In genomic region chr6:136925049-136925448, GRCm38 (mm10) we compare ENCODE assay signal across 28 mouse cellular contexts. TPM values are rescaled to one million over a fixed set of nuclear protein-coding genes. Genes with fewer than 3 reads are reported as not detected.
A peak's percentile ranks its signal among the peaks of the same experiment; 100 is the strongest.
DNase-seq lines count a peak whose midpoint lies in the region; ATAC-seq and TF ChIP-seq lines count a peak whose summit lies in the region.
"Had no signal": no experiment of that assay in that cellular context is flagged by ENCODE, and none has a peak within 500 bp of the region (broad histone marks: within the 10 kb centered on the region; RNA-seq: fewer than 3 reads in every experiment).

No protein-coding gene starts in this region.

- no peak for DNase-seq in heart, embryonic 10.5 days (ENCODE audit: low spot score)
- DNase-seq in heart, postnatal 10 days: no peak
- DNase-seq in stomach, postnatal 0 days (ENCODE audit: low spot score): no peak
- no peak for DNase-seq in limb, embryonic 10.5 days (ENCODE audit: low spot score)
- peak; percentile 44 to 73 for DNase-seq in thymus, postnatal 36 days
- no peak for DNase-seq in liver
- DNase-seq in right cerebral cortex, adult 2 months (ENCODE audit: low spot score in 2 of 2): no peak
- DNase-seq: adrenal gland, adult 8-10 months; B cell, adult 2 months; cerebellum, adult 2 months; kidney, adult 8-10 months; kidney, postnatal 25 days; right cerebral cortex, adult 18-20 months had no signal

- H3K9ac ChIP-seq in stomach, embryonic 14.5 days (replicated peaks; ENCODE audit: low read depth, low read length): no peak overlapping the region
- no peak overlapping the region for H3K9ac ChIP-seq in stomach, postnatal 0 days (ENCODE audit: low read length)
- H3K9ac ChIP-seq: embryonic facial prominence, embryonic 12.5 days; hindbrain, embryonic 14.5 days; liver, embryonic 14.5 days; lung, embryonic 15.5 days; midbrain, embryonic 12.5 days; neural tube, embryonic 12.5 days had no signal

- no peaks in the 10 kb centered on the region for H3K9me3 ChIP-seq in heart, embryonic 10.5 days
- H3K9me3 ChIP-seq in stomach, embryonic 14.5 days (ENCODE audit: control insufficient read depth, low read depth, low read length): no peaks in the 10 kb centered on the region
- H3K9me3 ChIP-seq in stomach, postnatal 0 days (ENCODE audit: control insufficient read depth, low read length): no peaks in the 10 kb centered on the region
- H3K9me3 ChIP-seq in limb, embryonic 10.5 days (replicated peaks): no peaks in the 10 kb centered on the region
- H3K9me3 ChIP-seq: embryonic facial prominence, embryonic 12.5 days; lung, embryonic 15.5 days; midbrain, embryonic 12.5 days; neural tube, embryonic 12.5 days had no signal

- peaks cover 13% of the 10 kb centered on the region for H3K4me1 ChIP-seq in heart, embryonic 10.5 days
- H3K4me1 ChIP-seq in stomach, embryonic 14.5 days (ENCODE audit: control insufficient read depth, insufficient read depth, low read length): peaks cover 4% of the 10 kb centered on the region; the same call in 1 of the 2 replicates
- H3K4me1 ChIP-seq in stomach, postnatal 0 days (replicated peaks; ENCODE audit: control insufficient read depth, insufficient read depth): no peaks in the 10 kb centered on the region
- H3K4me1 ChIP-seq in limb, embryonic 10.5 days: peaks cover 8% of the 10 kb centered on the region
- H3K4me1 ChIP-seq: midbrain, embryonic 12.5 days; neural tube, embryonic 12.5 days had no signal

- H3K36me3 ChIP-seq in heart, embryonic 10.5 days: peaks cover 15% of the 10 kb centered on the region; the same call in 1 of the 2 replicates
- no peaks in the 10 kb centered on the region for H3K36me3 ChIP-seq in stomach, embryonic 14.5 days (ENCODE audit: control insufficient read depth, insufficient read depth, low read length)
- H3K36me3 ChIP-seq in stomach, postnatal 0 days (ENCODE audit: control insufficient read depth, insufficient read depth, low read length): no peaks in the 10 kb centered on the region
- no peaks in the 10 kb centered on the region for H3K36me3 ChIP-seq in limb, embryonic 10.5 days
- H3K36me3 ChIP-seq: embryonic facial prominence, embryonic 12.5 days; lung, embryonic 15.5 days; midbrain, embryonic 12.5 days; neural tube, embryonic 12.5 days had no signal

- intact Hi-C loops in heart, postnatal 10 days (cut with DNase I): no loop called here

- ATAC-seq in stomach, embryonic 14.5 days (ENCODE audit: insufficient number of reproducible peaks, insufficient read depth, low FRiP score, low read depth): no peak
- ATAC-seq in stomach, postnatal 0 days (ENCODE audit: low FRiP score, low TSS enrichment): no peak
- ATAC-seq: forebrain, embryonic 14.5 days had no signal

- no peaks in the 10 kb centered on the region for H3K27me3 ChIP-seq in heart, embryonic 10.5 days (ENCODE audit: insufficient read depth, poor library complexity, severe bottlenecking)
- H3K27me3 ChIP-seq in stomach, embryonic 14.5 days (ENCODE audit: control insufficient read depth, insufficient read depth, low read length): no peaks in the 10 kb centered on the region
- no peaks in the 10 kb centered on the region for H3K27me3 ChIP-seq in stomach, postnatal 0 days (ENCODE audit: control insufficient read depth, insufficient read depth, low read length)
- no peaks in the 10 kb centered on the region for H3K27me3 ChIP-seq in limb, embryonic 10.5 days (ENCODE audit: low read depth, poor library complexity, severe bottlenecking)
- H3K27me3 ChIP-seq: embryonic facial prominence, embryonic 12.5 days; lung, embryonic 15.5 days; midbrain, embryonic 12.5 days; neural tube, embryonic 12.5 days had no signal

- no peak for TF ChIP-seq CTCF in stomach, postnatal 0 days (IDR thresholded peaks at IDR 0.05; ENCODE audit: low read depth)

- H3K27ac ChIP-seq in heart, embryonic 10.5 days: peak overlapping the region; percentile 42; the same call in 1 of the 2 replicates
- H3K27ac ChIP-seq in stomach, embryonic 14.5 days (ENCODE audit: low read length): peak overlapping the region; percentile 10; the same call in 1 of the 2 replicates
- no peak overlapping the region for H3K27ac ChIP-seq in stomach, postnatal 0 days (replicated peaks)
- H3K27ac ChIP-seq in limb, embryonic 10.5 days: peak overlapping the region; percentile 64
- H3K27ac ChIP-seq: embryonic facial prominence, embryonic 12.5 days; hindbrain, embryonic 14.5 days; liver, embryonic 14.5 days; lung, embryonic 15.5 days; midbrain, embryonic 12.5 days; neural tube, embryonic 12.5 days had no signal

- no peak overlapping the region for H3K4me2 ChIP-seq in stomach, embryonic 14.5 days (replicated peaks; ENCODE audit: low read depth, low read length)
- no peak overlapping the region for H3K4me2 ChIP-seq in stomach, postnatal 0 days (replicated peaks; ENCODE audit: low read depth)
- H3K4me2 ChIP-seq: embryonic facial prominence, embryonic 12.5 days; hindbrain, embryonic 14.5 days; lung, embryonic 15.5 days; midbrain, embryonic 12.5 days; neural tube, embryonic 12.5 days had no signal

- WGBS in heart, embryonic 10.5 days: 67% methylated on average over 8 of the region's 8 CpGs
- WGBS in stomach, embryonic 14.5 days: 75% methylated on average over 8 of the region's 8 CpGs
- WGBS in stomach, postnatal 0 days: 61% methylated on average over 8 of the region's 8 CpGs
- WGBS in limb, embryonic 10.5 days: 70% methylated on average over 8 of the region's 8 CpGs

- TF ChIP-seq EP300 in stomach, postnatal 0 days (optimal IDR thresholded peaks at IDR 0.05): no peak

- H3K4me3 ChIP-seq in heart, embryonic 10.5 days: no peak overlapping the region
- H3K4me3 ChIP-seq in stomach, embryonic 14.5 days (ENCODE audit: low read depth, low read length): no peak overlapping the region
- no peak overlapping the region for H3K4me3 ChIP-seq in stomach, postnatal 0 days (ENCODE audit: low read depth, low read length)
- H3K4me3 ChIP-seq in limb, embryonic 10.5 days: no peak overlapping the region
- H3K4me3 ChIP-seq: embryonic facial prominence, embryonic 12.5 days; lung, embryonic 15.5 days; midbrain, embryonic 12.5 days; neural tube, embryonic 12.5 days had no signal

RNA-seq across cellular contexts. Expression of gene Pde6h, which starts 1.4 kb away (rescaled TPM):
- polyA plus RNA-seq in heart, embryonic 10.5 days (2016; fragmentation: Nextera tagmentation; extraction: Ambion mirVana): not detected in 2 replicates
- not detected for total RNA-seq in heart, postnatal 10 days (2021)
- polyA plus RNA-seq in stomach, embryonic 14.5 days (2014; fragmentation: Nextera tagmentation; extraction: Ambion mirVana): 0.09 and 0.11 TPM in 2 replicates
- 0.06 and 0.40 TPM in 2 replicates for polyA plus RNA-seq in stomach, postnatal 0 days (2015; fragmentation: Nextera tagmentation; extraction: Ambion mirVana)
- polyA plus RNA-seq in limb, embryonic 10.5 days (2016; fragmentation: Nextera tagmentation; extraction: Ambion mirVana): not detected in 2 replicates
- total RNA-seq: gastrocnemius, postnatal 4 days; heart, postnatal 25 days; monocyte, adult 5-6 weeks had no signal
- polyA plus RNA-seq: embryonic facial prominence, embryonic 12.5 days; forebrain, embryonic 14.5 days; intestine, embryonic 14.5 days; limb, embryonic 11.5 days; midbrain, embryonic 12.5 days; neural tube, embryonic 12.5 days; small intestine, adult 2 months had no signal

RNA-seq across cellular contexts. Expression of gene Erp27, which starts 3.1 kb away (rescaled TPM):
- polyA plus RNA-seq in heart, embryonic 10.5 days (2016; fragmentation: Nextera tagmentation; extraction: Ambion mirVana): 0.55 and 0.73 TPM in 2 replicates
- not detected for total RNA-seq in heart, postnatal 10 days (2021)
- polyA plus RNA-seq in stomach, embryonic 14.5 days (2014; fragmentation: Nextera tagmentation; extraction: Ambion mirVana): 0.48 and 3.7 TPM in 2 replicates
- 0.65 and 1.0 TPM in 2 replicates for polyA plus RNA-seq in stomach, postnatal 0 days (2015; fragmentation: Nextera tagmentation; extraction: Ambion mirVana)
- 0.15 TPM in 1 of 2 replicates, not detected in the other for polyA plus RNA-seq in limb, embryonic 10.5 days (2016; fragmentation: Nextera tagmentation; extraction: Ambion mirVana)
- total RNA-seq: gastrocnemius, postnatal 4 days; heart, postnatal 25 days; left cerebral cortex, adult 18-20 months had no signal
- polyA plus RNA-seq: hindbrain, embryonic 14.5 days; midbrain, embryonic 12.5 days; neural tube, embryonic 12.5 days had no signal

RNA-seq across cellular contexts. Expression of gene Arhgdib, which starts 16.6 kb away (rescaled TPM):
- polyA plus RNA-seq in heart, embryonic 10.5 days (2016; fragmentation: Nextera tagmentation; extraction: Ambion mirVana): 105 and 111 TPM in 2 replicates
- 10 to 100 TPM; 37.4 to 45.4 TPM for total RNA-seq in heart, postnatal 10 days (2021)
- 53.3 and 58.0 TPM in 2 replicates for polyA plus RNA-seq in stomach, embryonic 14.5 days (2014; fragmentation: Nextera tagmentation; extraction: Ambion mirVana)
- polyA plus RNA-seq in stomach, postnatal 0 days (2015; fragmentation: Nextera tagmentation; extraction: Ambion mirVana): 27.3 and 34.9 TPM in 2 replicates
- polyA plus RNA-seq in limb, embryonic 10.5 days (2016; fragmentation: Nextera tagmentation; extraction: Ambion mirVana): 30.2 and 32.5 TPM in 2 replicates

RNA-seq across cellular contexts. Expression of gene Mgp, which starts 49.4 kb away (rescaled TPM):
- 10.7 and 12.2 TPM in 2 replicates for polyA plus RNA-seq in heart, embryonic 10.5 days (2016; fragmentation: Nextera tagmentation; extraction: Ambion mirVana)
- 100 to 1,000 TPM; 312 to 380 TPM for total RNA-seq in heart, postnatal 10 days (2021)
- polyA plus RNA-seq in stomach, embryonic 14.5 days (2014; fragmentation: Nextera tagmentation; extraction: Ambion mirVana): 229 and 247 TPM in 2 replicates
- 392 and 473 TPM in 2 replicates for polyA plus RNA-seq in stomach, postnatal 0 days (2015; fragmentation: Nextera tagmentation; extraction: Ambion mirVana)
- polyA plus RNA-seq in limb, embryonic 10.5 days (2016; fragmentation: Nextera tagmentation; extraction: Ambion mirVana): 1.2 and 3.2 TPM in 2 replicates
- total RNA-seq: monocyte, adult 5-6 weeks had no signal

Comparison
In these comparisons a context has a peak if more than half of its experiments do, and no peak if none do; other contexts are left out.
1. DNase-seq: peak in thymus, postnatal 36 days (2 of 2); none in heart, embryonic 10.5 days (single experiment), heart, postnatal 10 days (0 of 2), stomach, postnatal 0 days (single experiment), limb, embryonic 10.5 days (single experiment), liver (single experiment) and right cerebral cortex, adult 2 months (0 of 2).